Mouse (Mus musculus): Measurements from ENCODE around the gene Cav3.

DNA sequence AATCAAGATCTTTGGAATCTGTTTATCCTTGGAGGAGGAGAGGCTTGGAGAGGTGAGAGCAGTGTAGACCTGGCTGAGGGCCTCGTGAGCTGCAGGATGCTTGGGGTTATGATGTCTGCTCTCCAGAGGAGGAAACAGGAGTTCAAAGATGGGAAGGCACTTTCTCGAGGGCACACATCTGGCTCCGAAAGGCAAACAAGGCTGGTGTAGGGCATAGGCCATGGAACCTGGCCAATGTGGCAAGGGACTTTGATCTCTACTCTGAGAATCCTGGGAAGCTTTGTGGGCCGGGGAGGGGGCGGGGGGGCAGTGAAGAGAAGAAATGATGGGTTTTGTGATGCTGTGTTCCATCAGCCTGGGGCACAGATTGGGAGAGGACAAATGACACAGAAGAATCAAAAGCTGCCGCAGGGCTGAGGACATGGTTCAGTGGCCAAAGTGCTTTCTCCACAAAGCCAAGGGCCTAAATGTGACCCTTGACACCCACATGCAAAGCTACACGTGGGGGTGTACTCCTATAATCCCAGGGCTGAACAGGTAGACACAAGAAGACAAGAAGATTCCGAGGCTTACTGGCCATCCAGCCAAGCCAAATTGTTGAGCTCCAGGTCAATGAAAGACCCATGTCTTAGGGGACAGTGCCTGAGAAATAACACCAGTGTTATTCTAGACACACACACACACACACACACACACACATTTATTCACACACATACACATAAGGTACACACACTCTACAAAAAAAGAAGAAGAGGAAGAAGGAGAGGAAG, 37.2 kb downstream of the Cav3 start:
- TF ChIP-seq POLR2A (IDR thresholded peaks at IDR 0.05; ENCODE audit: insufficient read depth, low read depth, low read length) (no peak), CTCF (IDR thresholded peaks at IDR 0.05; ENCODE audit: insufficient read depth, low read depth, low read length) (no peak)
